Mouse (Mus musculus): ENCODE data around the gene Pde6b.

Gene Pde6b

GRCm38 (mm10) chr5:108465131-108465891 is 77.1 kb downstream of the Pde6b start:
- Histone ChIP-seq H3K27me3 (ENCODE audit: control insufficient read depth, insufficient read depth, low read length, poor library complexity, severe bottlenecking) (no peaks in the 10 kb centered on the region), H3K36me3 (ENCODE audit: control insufficient read depth, insufficient read depth, low read length, poor library complexity, severe bottlenecking) (no peaks in the 10 kb centered on the region)
- DNase-seq (ENCODE audit: low read depth, low spot score): no peak

GRCm38 (mm10) chr5:108466647-108467046 is 78.5 kb downstream of the Pde6b start:
- Histone ChIP-seq H3K36me3 (ENCODE audit: control insufficient read depth, insufficient read depth, low read length, poor library complexity, severe bottlenecking) (no peaks in the 10 kb centered on the region), H3K27me3 (ENCODE audit: control insufficient read depth, insufficient read depth, low read length, poor library complexity, severe bottlenecking) (no peaks in the 10 kb centered on the region)
- no peak for DNase-seq (ENCODE audit: low read depth, low spot score)

- no peak for DNase-seq (ENCODE audit: low read depth, low spot score)
- Histone ChIP-seq H3K27me3 (ENCODE audit: control insufficient read depth, insufficient read depth, low read length, poor library complexity, severe bottlenecking) (no peaks in the 10 kb centered on the region), H3K36me3 (ENCODE audit: control insufficient read depth, insufficient read depth, low read length, poor library complexity, severe bottlenecking) (peaks cover 1% of the 10 kb centered on the region; the same call in 1 of the 2 replicates)
Observed at GRCm38 (mm10) chr5:108469617-108470016, 81.4 kb downstream of the Pde6b start.

GRCm38 (mm10) chr5:108473737-108474136 is 85.5 kb downstream of the Pde6b start:
- Histone ChIP-seq H3K27me3 (ENCODE audit: control insufficient read depth, insufficient read depth, low read length, poor library complexity, severe bottlenecking) (no peaks in the 10 kb centered on the region), H3K36me3 (ENCODE audit: control insufficient read depth, insufficient read depth, low read length, poor library complexity, severe bottlenecking) (peaks cover 4% of the 10 kb centered on the region)
- no peak for DNase-seq (ENCODE audit: low read depth, low spot score)

GRCm38 (mm10) chr5:108475977-108476376 is 87.8 kb downstream of the Pde6b start:
- H3K27me3 ChIP-seq (ENCODE audit: control insufficient read depth, insufficient read depth, low read length, poor library complexity, severe bottlenecking): no peaks in the 10 kb centered on the region
- H3K36me3 ChIP-seq (ENCODE audit: control insufficient read depth, insufficient read depth, low read length, poor library complexity, severe bottlenecking): peaks cover 4% of the 10 kb centered on the region
- no peak for DNase-seq (ENCODE audit: low read depth, low spot score)

All from splenic B cell, adult 2 months (primary cell).